Mouse (Mus musculus): ENCODE measurements around the gene Clps.
A peak's percentile ranks its signal among the peaks of the same experiment; 100 is the strongest.
"Not testable (repeated sequence)": the region's sequence is repeated elsewhere in the genome, so short reads cannot be mapped to it uniquely, and the experiment has no call there.

The Clps gene

DNA sequence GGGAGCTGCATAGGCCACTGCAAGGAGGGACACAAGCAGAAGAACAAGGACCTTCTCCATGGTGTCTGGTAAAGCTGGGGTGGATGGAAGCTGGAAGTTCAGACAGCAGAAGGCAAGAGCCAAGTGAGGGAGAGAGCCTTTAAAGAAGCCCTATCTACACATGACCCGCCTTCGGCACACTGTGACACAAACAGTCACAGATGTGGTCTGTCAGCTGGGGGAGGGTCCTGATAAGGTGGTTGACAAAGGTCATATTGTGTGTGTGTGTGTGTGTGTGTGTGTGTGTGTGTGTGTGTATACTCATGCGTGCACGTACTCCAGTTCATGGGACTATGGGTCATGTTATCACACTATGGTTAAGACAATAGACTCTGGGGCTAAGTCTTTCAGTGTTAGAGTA lies at the start of gene Clps:
Gene Clps (minus strand): TSS at position 169 of the 400 bp plus-strand sequence.
- DNase-seq, result no peak

DNA sequence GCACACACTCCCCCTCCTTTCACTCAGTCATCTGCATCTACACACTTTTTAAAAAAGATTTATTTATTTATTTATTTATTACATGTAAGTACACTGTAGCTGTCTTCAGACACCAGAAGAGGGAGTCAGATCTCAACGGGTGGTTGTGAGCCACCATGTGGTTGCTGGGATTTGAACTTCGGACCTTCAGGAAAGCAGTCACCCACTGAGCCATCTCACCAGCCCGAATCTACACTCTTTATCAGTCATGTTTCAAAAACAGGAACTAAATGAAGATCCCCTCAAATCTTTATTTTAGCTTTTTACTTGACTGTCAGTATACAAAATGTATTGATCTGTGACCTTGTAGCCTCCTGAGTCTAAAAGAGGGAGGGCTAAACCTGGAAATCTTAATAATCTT lies 49.0 kb upstream of the Clps start:
- DNase-seq, result no peak

GRCm38 (mm10) chr17:28601557-28602250 lies 41.1 kb upstream of the Clps start:
- no peak for DNase-seq

DNA sequence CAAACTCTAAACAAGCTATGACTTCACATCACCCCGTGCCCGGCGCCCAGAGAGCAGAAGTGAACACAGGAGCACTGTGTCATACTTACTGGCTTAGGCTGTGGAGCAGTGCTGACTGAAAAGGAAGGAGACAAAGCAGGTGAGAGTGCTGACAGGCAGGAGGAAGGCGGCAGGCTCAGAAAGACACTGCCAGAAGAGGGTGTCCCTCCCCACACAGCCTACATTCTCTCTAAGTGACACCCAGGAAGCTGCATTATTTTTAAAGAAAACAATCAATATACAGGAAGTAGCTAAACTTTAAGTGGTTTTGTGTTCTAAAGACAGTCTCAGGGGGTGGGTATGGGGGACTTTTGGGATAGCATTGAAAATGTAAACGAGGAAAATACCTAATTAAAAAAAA lies 40.2 kb upstream of the Clps start:
- no peak for DNase-seq

GRCm38 (mm10) chr17:28593965-28594364 lies 33.4 kb upstream of the Clps start:
- no peak for DNase-seq

DNA sequence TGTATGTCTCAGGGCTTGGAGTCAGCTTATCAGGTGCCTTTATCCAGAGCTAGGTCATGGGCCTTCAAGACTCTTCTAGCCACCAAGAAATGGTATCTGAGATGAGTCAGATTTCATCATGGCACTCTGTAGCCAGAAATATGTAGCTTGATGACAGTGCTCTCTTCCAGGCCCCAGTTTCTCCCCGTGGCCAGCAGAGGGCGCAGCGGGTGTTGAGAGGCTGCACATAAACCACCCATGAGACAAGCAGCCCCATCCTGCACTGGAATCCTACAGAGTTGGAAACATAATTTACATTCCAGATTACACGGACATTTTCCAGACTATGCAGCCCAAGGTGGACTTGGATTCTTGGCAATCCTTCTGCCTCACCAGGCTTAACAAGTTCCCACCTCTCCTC lies 32.4 kb upstream of the Clps start:
- peak; percentile 55 to 62 for DNase-seq

DNA sequence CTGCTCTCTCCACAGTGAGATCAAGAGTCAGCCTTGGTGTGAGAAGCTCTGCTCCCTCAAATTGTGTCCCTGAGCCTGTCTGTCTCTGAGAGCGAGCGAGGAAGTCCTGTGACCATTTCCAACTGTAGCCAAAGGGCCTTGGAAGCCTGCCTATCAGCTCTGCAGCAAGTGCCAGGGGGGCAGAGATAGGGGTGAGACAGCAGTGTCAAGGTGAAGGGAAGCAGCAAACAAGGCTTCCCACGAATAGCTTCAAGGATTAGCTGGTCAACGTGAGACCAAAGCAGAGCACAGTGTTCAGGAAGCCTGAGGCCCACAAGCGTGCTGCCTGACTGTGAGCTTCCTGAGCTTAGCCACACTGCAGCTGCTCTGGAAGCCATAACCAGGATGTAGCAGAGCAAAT lies 30.9 kb upstream of the Clps start:
- DNase-seq, result no peak

- no peak for DNase-seq
These were observed 30.0 kb upstream of the Clps start for GRCm38 (mm10) chr17:28590596-28590995.

GRCm38 (mm10) chr17:28588591-28588990 lies 28.0 kb upstream of the Clps start:
- no peak for DNase-seq

- peak in 1 of 2 experiments; percentile 26 for DNase-seq
These were observed 25.9 kb upstream of the Clps start for GRCm38 (mm10) chr17:28586509-28586908.

DNA sequence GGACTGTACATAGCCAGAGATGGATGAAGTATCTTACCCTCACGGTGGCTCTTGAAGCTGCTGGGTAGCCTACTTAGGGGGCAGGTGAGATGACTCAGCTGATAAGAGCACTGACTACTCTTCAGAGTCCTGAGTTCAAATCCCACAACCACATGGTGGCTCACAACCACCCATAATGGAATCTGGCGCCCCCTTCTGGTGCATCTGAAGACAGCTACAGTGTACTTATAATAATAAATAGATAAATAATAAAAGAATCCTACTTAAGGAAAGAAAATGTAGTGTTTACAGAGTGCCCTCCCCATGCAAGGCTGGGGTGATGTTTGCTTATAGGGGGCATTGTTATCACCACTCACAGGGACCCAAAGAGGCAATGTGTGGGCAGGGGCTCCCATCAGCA lies 20.5 kb upstream of the Clps start:
- DNase-seq, result no peak

DNA sequence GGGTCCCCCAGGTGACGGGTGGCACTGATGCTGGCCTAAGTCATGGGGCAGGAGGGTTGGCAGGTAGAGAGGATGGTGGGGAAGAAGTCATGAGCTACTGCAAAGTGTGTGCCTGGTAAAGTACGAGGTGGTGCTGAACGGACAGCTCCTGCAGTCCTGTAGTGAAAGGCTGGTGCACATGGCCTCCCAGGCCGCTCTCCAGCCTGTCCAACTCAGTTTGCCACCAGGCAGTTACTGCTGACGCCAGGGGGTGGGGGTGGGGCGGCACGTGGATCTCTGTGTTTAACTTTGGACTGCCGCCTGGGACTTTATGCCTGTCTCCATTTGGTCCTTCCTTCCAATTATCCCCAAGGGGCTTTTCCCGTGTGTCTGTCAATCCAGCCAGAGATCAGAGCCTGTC lies 19.8 kb upstream of the Clps start:
- peak; percentile 26 to 42 for DNase-seq

DNA sequence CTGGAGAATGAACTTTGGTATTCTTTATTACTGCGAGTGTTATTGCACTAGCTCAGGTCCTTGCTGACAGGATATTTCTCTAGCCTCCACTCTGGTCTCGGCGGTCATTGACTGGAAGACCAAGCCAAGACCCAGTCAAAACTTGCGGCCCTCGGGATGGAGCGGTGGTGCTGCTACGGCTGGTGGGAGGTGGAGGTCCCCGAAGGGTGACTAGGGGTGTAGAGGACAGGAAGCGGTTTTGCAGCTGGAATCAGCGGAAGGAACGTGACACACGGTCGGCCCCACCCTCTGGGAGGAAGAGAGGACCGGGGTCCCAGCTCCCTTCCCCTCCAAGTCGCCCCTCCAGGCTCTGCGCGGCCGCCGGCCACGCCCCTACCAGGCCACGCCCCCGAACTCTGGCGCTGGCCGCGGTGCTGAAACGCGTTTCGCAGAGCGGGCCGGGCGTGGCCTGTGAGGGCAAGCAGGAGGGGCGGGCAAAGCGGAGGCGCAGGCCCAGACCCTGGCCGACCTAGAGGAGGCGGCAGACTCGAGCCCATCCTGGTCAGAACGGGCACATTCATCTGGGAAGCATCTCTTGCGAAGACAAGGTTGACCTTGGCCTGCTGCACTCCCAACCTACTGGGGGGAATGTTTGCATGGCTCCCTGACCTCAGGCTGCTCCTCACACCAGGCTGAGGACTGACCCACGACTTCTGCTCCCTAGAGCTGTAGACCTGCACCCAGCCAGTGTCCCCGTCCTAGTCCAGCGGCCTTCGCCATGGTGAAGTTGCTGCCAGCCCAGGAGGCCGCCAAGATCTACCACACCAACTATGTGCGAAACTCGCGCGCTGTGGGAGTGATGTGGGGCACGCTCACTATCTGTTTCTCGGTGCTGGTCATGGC lies 14.9 kb upstream of the Clps start, which contains the start of gene Lhfpl5:
Gene Lhfpl5 (plus strand): TSS at position 398 of the 882 bp plus-strand sequence.
- no peak for DNase-seq

DNA sequence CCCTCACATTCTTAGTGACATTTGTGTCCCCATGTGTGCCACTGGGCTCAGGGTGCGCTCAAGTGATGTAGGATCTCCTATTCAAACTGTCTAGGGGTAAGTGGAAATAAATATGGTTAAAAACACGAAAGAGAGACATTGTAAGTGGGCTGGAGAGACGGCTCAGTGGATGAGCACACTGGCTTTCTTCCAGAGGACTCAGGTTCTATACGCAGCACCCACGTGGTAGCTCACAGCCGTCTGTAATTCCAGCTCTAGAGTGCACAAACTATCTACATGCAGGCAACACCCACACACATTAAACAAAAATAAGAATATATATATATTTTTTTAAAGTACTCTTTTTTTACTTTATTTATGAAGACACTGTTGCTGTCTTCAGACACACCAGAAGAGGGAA lies 12.4 kb upstream of the Clps start:
- no peak for DNase-seq

DNA sequence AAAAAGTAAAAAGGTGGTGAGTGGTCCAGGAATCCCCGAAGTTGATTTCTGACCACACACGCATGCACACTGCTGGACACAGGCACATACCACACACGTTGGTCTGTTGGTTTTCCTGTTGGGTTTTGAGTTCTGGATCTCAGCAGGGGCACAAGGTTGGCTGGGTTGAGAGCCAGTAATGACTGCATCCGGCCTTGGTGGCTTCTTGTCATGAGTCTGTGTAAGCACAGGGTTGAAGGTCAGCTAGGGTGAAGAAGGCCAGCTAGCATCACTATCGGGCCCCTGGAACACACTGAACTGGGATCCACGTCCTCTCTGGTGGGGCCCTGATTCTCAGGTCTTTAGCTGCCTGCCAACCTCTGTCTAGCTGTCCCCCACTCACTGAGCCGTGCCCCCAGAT lies 12.0 kb upstream of the Clps start:
- DNase-seq, result no peak

DNA sequence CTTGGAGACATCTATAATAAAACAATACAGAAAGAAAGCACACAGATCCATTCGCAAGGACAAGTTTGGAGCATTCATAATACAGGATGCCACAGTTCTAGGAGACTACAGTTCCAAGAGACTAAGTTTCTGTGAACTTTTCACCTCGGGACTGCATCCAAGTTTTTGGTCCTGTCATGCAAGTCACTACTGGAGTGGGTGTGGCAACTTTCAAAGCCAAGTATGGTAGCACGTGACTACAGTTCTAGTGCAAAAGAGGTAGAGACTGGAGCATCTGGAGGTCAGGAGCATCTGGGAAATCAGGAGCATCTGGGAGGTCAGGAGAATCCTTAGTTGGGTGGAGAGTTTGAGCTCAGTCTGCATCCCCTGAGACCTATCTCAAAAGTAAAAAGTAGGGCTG lies 11.3 kb upstream of the Clps start:
- DNase-seq, result no peak

- DNase-seq, result no peak
These were observed 7.0 kb upstream of the Clps start for GRCm38 (mm10) chr17:28567541-28567940.

- DNase-seq, result peak in 1 of 2 experiments; percentile 11
These were observed 4.6 kb upstream of the Clps start for GRCm38 (mm10) chr17:28565181-28565580.

- DNase-seq, result peak in 1 of 2 experiments; percentile 29
These were observed 1.0 kb upstream of the Clps start for GRCm38 (mm10) chr17:28561613-28562012.

DNA sequence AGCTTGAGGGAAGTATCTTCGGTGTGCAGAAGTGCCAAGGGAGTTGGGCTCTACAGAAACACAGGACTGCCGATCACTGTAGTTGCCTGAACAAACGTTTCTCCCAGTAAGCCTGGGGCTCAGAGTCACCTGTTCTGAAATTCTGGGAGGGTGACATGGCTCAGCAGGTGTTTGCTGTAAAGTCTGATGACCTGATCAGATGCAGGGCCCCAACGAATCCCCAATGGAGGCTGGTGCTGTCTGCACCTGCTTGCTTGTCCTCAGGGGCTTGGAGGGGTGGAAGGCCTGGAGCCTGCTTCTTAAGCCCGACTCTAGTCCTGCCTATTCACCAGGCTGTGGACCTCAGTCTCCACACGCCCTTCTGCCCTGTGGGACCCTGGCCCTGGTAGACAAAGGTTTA lies 2.8 kb downstream of the Clps start:
- no peak for DNase-seq

DNA sequence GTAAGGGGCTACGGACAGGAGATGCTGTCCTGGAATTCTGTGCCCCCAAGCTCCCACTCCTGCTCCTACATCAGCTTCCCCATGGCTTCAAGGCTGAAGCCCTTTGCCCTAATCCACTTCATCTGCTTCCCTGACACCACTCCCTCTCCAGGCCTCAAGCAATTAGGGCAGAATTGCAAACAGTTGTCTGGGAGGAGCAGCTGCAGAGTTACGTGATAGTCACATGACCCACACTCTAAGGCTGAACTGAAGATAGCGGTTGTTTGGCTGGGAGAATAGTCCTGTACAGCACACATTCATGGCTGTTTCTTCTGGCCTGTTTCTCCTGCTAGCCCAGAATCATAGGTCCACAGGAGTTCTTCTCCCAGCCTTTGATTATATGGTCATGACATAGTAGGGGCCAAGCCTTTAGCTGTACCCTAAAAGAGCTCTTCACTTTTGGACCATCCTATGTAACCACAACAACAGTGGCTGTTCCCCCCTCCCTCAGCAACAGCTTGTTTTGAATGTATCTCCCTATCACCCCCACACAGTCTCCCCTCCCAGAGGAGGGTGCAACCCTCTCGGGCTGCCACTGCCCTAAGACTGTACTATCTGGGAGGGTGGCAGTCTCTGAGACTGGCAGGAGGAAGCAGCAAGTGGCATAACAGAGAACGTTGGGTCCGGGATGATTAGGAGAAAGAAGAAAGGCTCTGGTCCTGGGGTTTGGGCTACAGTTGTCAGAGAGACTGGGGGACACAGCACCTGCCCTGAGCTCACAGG lies 3.8 kb downstream of the Clps start:
- peak in 1 of 2 experiments; percentile 15 for DNase-seq

DNA sequence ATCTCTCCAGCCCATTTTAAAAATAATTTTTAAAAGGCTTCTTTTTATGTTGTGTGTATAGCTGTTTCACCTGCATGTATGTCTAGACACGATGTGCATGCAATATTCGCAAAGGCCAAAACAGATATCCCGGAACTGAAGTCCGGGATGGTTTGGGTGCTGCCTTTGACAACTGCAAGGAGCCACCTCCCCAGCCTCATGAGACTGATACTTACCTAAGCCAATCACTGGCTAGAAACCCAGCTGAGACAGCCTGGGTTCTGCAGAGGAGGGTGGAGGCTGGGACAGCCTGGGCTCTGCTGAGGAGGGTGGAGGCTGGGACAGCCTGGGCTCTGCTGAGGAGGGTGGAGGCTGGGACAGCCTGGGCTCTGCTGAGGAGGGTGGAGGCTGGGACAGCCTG lies 6.5 kb downstream of the Clps start:
- not testable (repeated sequence) for DNase-seq

All from lung, adult 18-20 months (tissue).